Mouse (Mus musculus): Measurements from ENCODE around the gene Xpo4. TPM values are rescaled to one million over a fixed set of nuclear protein-coding genes. Genes with fewer than 3 reads are reported as not detected.
A peak's percentile ranks its signal among the peaks of the same experiment; 100 is the strongest.

The Xpo4 gene
- total RNA-seq (2021), result 10 to 100 TPM; 14.4 to 15.0 TPM
- long read RNA-seq, experiment 1, partial matches to known transcripts, result 1 of 3 reads
- long read RNA-seq, experiment 1, other reads (novel, unspliced or antisense), result 2 of 3 reads
- long read RNA-seq, experiment 2, partial matches to known transcripts, result 2 of 3 reads
- long read RNA-seq, experiment 2, other reads (novel, unspliced or antisense), result 0 of 3 reads

DNA sequence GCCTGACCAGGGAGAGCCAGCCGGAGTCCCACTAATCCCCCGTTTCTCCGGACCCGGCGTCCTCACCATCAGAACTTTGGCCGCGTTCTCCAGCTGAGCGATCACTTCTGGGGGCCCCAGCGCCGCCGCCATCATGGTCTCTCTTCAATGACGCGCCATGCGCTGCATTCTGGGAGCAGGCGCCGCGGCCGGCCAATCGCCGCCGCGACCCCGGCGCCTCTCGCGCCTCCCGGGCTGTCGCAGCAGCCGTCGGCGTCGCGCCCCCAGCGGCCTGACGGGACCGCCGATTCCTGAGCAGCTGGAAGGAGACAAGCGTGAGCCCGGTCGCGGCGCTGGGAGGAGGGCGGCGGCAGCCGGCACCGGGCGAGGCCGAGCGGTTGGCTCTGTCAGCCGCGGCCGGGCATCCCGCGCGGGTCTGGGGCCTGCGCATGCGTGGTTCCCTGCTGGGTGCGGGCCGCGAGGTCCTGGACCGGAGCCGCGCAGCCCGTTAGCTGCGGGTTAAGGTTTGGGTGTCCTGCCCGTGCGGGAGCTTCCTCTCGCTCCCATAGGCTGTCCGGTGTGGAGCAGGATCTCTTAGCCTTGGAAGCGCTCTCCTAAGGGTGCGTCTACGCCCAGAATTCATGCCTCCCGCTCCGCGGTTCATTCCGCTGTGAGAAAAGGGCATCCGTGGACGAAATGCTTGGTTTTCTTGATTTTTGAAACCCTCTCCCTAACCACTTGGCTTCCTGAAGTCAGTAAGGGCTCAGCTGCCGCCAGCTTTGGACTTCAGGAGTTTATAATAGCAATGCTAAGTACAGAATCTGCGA, at the start of gene Xpo4:
Gene Xpo4, minus strand, starts transcription at position 609 of the 806 bp plus-strand sequence.
- TF ChIP-seq CTCF (conservative IDR thresholded peaks at IDR 0.05), result peak; percentile 64
- Histone ChIP-seq H3K27ac (peak within 1 kb of the TSS; percentile 97), H3K4me3 (peak within 1 kb of the TSS; percentile 90)
- DNase-seq (ENCODE audit: low spot score in 2 of 2), result peak; percentile 69 to 79

DNA sequence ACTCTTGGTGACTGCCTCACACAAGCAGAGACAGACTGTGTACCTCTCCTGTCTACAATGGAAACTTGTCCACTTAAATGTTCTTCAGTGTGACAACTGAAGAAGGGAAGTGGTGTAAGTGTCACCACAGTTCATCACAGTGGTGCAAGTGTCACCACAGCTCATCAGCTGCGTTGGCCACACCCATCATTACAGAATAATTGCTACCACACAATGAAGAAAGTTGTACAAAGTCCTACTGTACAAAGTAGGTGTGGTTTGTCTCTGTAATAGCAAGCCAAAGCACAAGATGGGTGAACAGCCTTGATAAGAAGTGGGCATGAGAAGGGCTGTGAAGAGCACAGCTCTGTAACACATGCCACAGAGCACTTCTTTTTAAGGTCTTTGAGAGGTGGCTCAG, 47.7 kb upstream of the Xpo4 start:
- TF ChIP-seq CTCF (conservative IDR thresholded peaks at IDR 0.05), result no peak
- no peak overlapping the region for H3K4me3 ChIP-seq
- no peak overlapping the region for H3K27ac ChIP-seq
- DNase-seq (ENCODE audit: low spot score in 2 of 2), result no peak

DNA sequence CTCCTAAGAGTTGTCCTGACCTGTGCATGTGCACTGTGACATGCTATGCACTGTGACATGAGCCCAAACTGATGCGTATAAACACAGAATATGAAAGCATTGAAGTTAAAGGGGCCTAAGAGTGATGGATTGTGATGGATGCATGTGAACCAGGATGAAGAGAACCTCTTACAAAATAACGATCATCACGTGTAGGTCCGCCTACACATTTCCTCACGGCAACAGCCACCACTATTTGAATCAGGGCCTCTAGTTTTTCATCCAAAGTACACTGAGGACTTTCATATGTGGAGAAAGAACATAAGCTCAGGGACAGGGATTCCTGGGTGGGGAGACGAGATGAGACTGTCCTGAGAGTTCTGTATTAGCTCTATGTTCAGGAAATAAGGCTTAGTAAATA, 45.8 kb upstream of the Xpo4 start:
- Histone ChIP-seq H3K27ac (no peak overlapping the region), H3K4me3 (no peak overlapping the region)
- TF ChIP-seq CTCF (conservative IDR thresholded peaks at IDR 0.05), result no peak
- no peak for DNase-seq (ENCODE audit: low spot score in 2 of 2)

GRCm38 (mm10) chr14:57709171-57709570, 43.9 kb upstream of the Xpo4 start:
- Histone ChIP-seq H3K27ac (peak overlapping the region; percentile 84; the same call in 1 of the 2 replicates), H3K4me3 (no peak overlapping the region)
- DNase-seq (ENCODE audit: low spot score in 2 of 2), result no peak
- no peak for TF ChIP-seq CTCF (conservative IDR thresholded peaks at IDR 0.05)

DNA sequence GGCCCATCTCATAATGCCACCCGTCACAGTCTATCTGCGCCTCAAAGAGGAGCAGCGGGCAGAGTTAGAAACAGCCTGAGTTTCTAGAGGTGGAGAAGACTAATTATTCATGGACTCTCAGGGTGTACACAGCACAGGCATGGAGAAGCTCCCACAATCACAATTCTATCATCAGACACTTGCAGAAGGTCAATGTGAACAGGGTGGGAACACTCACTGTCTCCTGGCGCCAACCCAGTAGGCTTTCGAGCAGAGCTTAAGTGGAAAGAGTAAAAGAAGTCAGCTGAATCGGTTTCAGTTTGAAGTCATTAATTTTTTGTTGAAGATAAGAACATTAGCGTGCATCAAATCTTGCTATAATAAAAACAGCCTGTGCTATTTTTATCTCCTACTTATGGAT, 43.4 kb upstream of the Xpo4 start:
- no peak for DNase-seq (ENCODE audit: low spot score in 2 of 2)
- H3K27ac ChIP-seq, result peak overlapping the region; percentile 84
- TF ChIP-seq CTCF (conservative IDR thresholded peaks at IDR 0.05), result no peak
- H3K4me3 ChIP-seq, result no peak overlapping the region

GRCm38 (mm10) chr14:57707100-57707893, 42.1 kb upstream of the Xpo4 start:
- Histone ChIP-seq H3K27ac (peak overlapping the region; percentile 84), H3K4me3 (no peak overlapping the region; the same call in 1 of the 2 replicates)
- TF ChIP-seq CTCF (conservative IDR thresholded peaks at IDR 0.05), result no peak
- DNase-seq (ENCODE audit: low spot score in 2 of 2), result no peak

DNA sequence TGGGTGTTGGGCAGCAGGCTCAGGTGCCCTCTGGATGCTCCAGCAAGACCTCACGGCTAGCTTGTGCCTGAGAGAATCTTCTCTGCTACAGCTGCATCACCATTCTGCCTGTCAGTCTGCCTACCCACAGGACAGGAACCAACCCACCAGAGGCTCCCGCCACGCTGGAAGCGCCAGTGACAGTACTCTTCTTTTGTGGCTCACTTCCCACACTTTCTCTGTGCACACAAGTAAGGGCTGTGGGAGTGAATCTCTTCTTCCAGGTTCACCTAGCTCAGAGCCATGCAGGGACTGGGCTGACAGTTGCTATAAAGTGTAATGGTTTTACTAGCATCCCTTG, 41.5 kb upstream of the Xpo4 start:
- Histone ChIP-seq H3K27ac (peak overlapping the region; percentile 84), H3K4me3 (no peak overlapping the region)
- DNase-seq (ENCODE audit: low spot score in 2 of 2), result no peak
- TF ChIP-seq CTCF (conservative IDR thresholded peaks at IDR 0.05), result no peak

DNA sequence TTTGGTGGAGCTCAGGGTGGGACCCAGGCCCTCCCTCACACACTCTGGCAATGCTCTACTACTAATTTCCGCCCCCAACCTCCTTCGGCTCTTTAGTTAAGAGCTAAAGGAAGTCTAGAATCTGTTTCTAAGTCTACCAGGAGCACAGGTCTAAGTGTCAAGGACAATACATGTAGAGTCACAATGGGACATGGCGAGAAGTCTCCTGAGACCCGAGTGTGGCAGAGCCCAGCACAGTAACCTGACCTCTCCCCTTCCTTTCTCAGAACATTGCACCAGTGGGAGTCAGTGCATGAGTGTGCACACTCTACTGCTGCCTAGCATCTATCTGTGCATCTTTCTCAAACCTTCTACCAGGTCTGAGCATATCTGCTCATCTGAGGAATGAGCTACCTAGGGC, 40.5 kb upstream of the Xpo4 start:
- H3K27ac ChIP-seq, result peak overlapping the region; percentile 84
- H3K4me3 ChIP-seq, result no peak overlapping the region
- DNase-seq (ENCODE audit: low spot score in 2 of 2), result no peak
- TF ChIP-seq CTCF (conservative IDR thresholded peaks at IDR 0.05), result no peak

DNA sequence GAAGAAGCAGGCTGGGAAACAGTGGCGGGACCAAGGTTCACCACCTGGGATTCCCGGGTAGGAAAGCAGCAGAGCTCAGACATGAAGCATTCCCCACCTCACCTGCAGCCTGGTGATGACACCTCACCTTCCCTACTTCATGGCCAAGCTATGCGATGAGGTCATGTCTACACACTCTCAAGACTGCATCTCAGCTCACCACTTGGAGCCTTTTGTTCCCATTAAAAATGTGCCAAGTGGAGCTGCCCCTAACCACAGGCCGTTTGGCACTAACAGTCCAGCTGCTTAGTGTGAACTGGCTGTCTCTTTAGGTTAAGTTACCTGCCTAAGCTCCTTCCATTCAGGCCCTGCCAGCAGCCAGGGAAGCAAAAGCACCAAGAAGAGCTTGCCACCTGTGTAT, 39.8 kb upstream of the Xpo4 start:
- H3K27ac ChIP-seq, result no peak overlapping the region; the same call in 1 of the 2 replicates
- H3K4me3 ChIP-seq, result no peak overlapping the region
- TF ChIP-seq CTCF (conservative IDR thresholded peaks at IDR 0.05), result no peak
- DNase-seq (ENCODE audit: low spot score in 2 of 2), result no peak

DNA sequence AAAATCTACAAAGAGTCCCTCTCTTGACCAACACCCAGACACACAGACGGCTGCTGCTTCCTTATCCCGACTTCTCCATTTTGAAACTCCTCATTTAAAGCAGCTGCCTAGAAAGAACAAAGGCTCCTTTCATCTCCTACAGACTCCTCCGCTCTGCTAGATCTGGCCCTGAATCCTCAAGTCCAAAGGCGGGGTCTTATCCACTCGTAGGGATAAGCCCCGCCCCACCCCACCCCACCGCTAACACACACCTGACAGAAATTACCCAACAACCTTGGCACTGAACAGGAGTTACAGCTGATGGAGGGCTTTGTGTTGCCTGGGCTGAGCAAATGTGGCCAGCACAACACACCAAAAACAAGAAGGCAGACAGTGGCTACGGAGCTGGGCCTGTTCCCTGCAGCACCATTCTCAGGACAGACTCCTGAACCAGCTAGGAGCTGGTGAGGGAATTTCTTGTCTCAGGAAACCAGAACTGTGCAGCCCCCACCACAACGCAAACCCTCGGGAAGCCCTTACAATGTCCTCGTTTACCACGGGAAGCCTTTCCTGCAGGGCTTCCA, 36.8 kb upstream of the Xpo4 start:
- Histone ChIP-seq H3K4me3 (no peak overlapping the region), H3K27ac (peak overlapping the region; percentile 80)
- no peak for DNase-seq (ENCODE audit: low spot score in 2 of 2)
- TF ChIP-seq CTCF (conservative IDR thresholded peaks at IDR 0.05), result no peak

DNA sequence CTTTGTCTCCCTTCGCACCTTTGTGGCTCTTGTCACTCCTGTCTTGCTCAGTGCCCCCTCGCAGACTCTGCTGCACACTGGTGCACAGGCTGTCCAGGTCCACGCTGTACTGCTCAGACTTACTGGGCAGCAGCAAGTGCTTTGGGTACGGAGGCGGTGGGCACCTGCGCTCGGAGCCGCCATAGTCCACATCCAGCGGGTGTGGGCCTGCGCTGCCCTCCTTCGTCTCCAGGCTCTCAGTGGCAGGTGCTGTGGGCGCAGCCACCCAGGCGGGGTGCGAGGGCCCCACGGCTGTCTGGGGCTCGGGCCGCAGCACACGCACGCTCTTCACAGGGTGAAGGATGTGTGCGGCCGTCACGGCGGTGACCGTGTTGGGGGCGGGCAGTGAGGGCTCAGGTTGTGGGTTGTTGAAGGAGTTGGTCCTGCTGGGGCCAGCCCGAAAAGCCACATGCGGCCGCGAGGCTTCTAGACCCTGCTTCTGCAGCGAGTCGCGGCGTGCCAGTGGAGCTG, 34.3 kb upstream of the Xpo4 start:
- no peak for TF ChIP-seq CTCF (conservative IDR thresholded peaks at IDR 0.05)
- DNase-seq (ENCODE audit: low spot score in 2 of 2), result no peak
- Histone ChIP-seq H3K27ac (no peak overlapping the region), H3K4me3 (no peak overlapping the region)

DNA sequence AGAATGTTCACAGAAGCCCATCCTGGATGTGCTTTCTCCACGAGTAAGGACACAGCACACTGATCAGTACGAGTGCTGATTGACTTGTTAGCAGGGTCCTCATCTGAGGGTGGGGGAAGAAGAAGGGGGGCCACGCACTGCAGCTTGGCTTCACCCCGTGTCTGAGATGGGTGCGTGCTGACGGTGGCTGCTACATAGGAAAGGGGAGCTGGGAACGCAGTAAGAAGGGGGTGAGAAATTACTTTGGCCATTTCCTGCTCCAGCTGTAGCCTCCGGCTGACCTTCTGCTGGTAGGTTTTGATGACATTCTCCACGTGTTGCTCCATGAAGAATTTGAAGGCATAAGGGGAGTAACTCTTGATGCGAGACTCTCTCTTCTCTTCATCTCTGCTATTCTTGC, 33.8 kb upstream of the Xpo4 start:
- H3K27ac ChIP-seq, result no peak overlapping the region
- no peak for DNase-seq (ENCODE audit: low spot score in 2 of 2)
- TF ChIP-seq CTCF (conservative IDR thresholded peaks at IDR 0.05), result no peak
- H3K4me3 ChIP-seq, result no peak overlapping the region

DNA sequence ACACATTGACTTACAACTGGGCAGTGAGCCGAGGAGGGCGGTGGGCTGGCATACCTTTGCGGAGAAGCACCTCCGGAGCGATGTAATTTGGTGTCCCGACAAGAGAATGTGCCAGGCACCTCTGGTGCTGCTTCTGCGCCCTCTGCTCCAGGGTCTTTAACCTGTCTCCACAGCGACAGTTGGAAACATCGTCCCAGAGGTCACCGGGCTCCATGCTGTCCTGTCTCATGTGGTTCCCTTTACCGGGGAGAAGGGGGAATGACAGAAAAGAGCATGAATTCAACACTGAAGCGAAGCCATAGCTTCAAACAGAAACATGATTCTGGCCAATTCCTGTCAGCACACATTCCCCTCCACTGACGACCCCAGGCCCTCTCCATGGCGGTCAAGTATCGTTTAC, 30.8 kb upstream of the Xpo4 start:
- DNase-seq (ENCODE audit: low spot score in 2 of 2), result no peak
- no peak overlapping the region for H3K27ac ChIP-seq
- no peak overlapping the region for H3K4me3 ChIP-seq
- TF ChIP-seq CTCF (conservative IDR thresholded peaks at IDR 0.05), result no peak

All from layer of hippocampus, adult 2 months (tissue).